Mouse (Mus musculus): Measurements from ENCODE around the gene Tmem269. TPM values are rescaled to one million over a fixed set of nuclear protein-coding genes. Genes with fewer than 3 reads are reported as not detected.

The Tmem269 gene
- not detected in 2 replicates for polyA plus RNA-seq (2016; fragmentation: Nextera tagmentation; extraction: Ambion mirVana)

DNA sequence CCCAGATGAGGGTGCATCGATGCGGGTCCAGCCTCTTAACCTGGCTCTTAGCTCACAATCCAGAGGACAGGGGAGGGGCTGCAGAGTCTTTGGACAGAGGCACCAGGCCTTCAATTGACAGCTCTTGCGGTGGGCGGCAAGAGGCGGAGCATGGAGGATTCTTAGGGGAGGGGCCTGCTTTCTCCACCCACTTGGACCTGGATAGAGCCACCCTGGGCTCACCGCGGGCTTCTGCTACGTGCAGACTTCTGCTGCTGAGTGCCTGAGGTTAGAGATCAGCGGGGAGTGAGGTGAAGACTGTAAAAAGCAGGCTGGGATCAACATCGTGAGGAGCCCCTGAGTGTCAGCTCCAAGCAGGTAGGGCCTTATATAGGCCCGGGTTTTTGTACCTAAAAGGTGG lies at the start of gene Tmem269:
TSS of gene Tmem269 (minus strand) at position 49 of the 400 bp plus-strand sequence.
- WGBS = 10% methylated on average over 11 of the region's 11 CpGs
- H3K4me3 ChIP-seq = 0 out of 2 replicates have a peak within 1 kb of the TSS, but pooled peaks have one; percentile 3

DNA sequence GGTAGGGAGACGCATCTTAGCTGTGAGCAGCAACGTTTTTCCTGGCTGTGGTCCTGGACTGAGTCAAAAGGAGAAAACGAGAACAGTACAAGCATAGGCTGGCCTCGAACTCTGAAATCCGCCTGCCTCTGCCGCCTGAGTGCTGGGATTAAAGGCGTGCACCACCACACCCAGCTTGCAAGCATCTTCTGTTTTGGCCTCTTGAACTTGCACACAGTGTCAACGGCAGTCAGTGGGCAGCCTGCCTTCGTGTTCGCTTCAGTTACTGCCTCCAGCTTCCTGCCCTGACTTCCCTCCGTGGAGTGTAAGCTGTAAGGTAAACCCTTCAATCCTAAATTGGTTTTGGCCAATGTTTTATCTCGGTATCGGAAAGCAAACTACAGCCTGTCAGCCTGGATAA lies 48.6 kb upstream of the Tmem269 start:
- 81% methylated on average over 13 of the region's 13 CpGs for WGBS
- Histone ChIP-seq H3K4me3 (no peak overlapping the region), H3K4me1 (no peaks in the 10 kb centered on the region), H3K27ac (no peak overlapping the region), H3K36me3 (replicated peaks) (peaks cover 33% of the 10 kb centered on the region), H3K27me3 (ENCODE audit: poor library complexity, severe bottlenecking) (no peaks in the 10 kb centered on the region), H3K9me3 (no peaks in the 10 kb centered on the region)
- no peak for DNase-seq (ENCODE audit: extremely low spot score, low spot score)

More for the DNA sequence above, at the start of gene Tmem269:
- Histone ChIP-seq H3K36me3 (replicated peaks) (0 out of 2 replicates have a peak, but pooled peaks cover 3% of the 10 kb centered on the region), H3K4me1 (peaks cover 13% of the 10 kb centered on the region), H3K27ac (no peak within 1 kb of the TSS), H3K9me3 (no peaks in the 10 kb centered on the region), H3K27me3 (ENCODE audit: poor library complexity, severe bottlenecking) (peaks cover 4% of the 10 kb centered on the region; the same call in 1 of the 2 replicates)
- DNase-seq (ENCODE audit: extremely low spot score, low spot score) = no peak

DNA sequence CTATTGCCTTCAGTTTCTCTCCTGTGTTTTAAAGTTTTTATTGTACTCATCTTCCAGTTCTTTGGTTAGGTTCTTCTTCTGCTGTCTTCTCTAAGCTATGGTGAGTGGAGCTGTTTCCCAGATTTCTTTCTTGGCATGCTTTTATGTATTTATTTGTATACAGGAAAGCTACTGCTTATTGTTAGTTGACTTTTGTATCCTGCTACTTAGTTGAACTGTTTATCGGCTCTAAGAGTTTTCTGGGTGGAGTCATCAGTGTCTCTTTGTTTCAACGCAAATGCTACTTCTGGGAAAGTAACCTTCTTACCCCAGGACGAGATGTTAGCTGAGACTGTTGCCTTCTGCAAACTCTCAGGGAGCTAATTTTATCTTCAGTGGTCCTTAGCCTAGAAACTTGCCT lies 45.4 kb upstream of the Tmem269 start:
- Histone ChIP-seq H3K4me3 (no peak overlapping the region), H3K4me1 (peaks cover 7% of the 10 kb centered on the region), H3K27ac (no peak overlapping the region), H3K36me3 (replicated peaks) (0 out of 2 replicates have a peak, but pooled peaks cover 6% of the 10 kb centered on the region), H3K27me3 (ENCODE audit: poor library complexity, severe bottlenecking) (no peaks in the 10 kb centered on the region), H3K9me3 (no peaks in the 10 kb centered on the region)
- WGBS = 82% methylated on average over 3 of the region's 3 CpGs
- DNase-seq (ENCODE audit: extremely low spot score, low spot score) = no peak

DNA sequence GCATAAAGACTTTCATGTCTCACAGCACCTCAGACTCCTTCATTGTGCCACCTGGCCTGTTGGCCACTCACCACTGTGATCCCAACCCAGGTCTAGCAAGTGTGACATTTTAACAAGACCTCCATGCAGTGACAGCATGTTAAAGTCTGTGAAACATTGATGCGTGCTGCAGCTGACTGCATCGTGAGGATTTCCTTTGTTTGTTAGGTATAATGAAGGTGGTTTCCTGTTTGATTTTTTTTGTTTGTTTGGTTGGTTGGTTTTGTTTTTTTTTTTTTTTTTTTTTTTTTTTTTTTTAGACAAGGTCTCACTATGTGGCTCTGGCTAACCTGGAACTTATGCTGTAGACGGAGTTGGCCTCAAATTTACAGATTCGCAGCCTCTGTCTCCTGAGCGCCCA lies 44.5 kb upstream of the Tmem269 start:
- Histone ChIP-seq H3K36me3 (replicated peaks) (no peaks in the 10 kb centered on the region), H3K4me1 (peaks cover 10% of the 10 kb centered on the region), H3K27ac (no peak overlapping the region), H3K4me3 (no peak overlapping the region), H3K9me3 (no peaks in the 10 kb centered on the region), H3K27me3 (ENCODE audit: poor library complexity, severe bottlenecking) (no peaks in the 10 kb centered on the region)
- WGBS = 91% methylated on average over 5 of the region's 5 CpGs
- DNase-seq (ENCODE audit: extremely low spot score, low spot score) = no peak

DNA sequence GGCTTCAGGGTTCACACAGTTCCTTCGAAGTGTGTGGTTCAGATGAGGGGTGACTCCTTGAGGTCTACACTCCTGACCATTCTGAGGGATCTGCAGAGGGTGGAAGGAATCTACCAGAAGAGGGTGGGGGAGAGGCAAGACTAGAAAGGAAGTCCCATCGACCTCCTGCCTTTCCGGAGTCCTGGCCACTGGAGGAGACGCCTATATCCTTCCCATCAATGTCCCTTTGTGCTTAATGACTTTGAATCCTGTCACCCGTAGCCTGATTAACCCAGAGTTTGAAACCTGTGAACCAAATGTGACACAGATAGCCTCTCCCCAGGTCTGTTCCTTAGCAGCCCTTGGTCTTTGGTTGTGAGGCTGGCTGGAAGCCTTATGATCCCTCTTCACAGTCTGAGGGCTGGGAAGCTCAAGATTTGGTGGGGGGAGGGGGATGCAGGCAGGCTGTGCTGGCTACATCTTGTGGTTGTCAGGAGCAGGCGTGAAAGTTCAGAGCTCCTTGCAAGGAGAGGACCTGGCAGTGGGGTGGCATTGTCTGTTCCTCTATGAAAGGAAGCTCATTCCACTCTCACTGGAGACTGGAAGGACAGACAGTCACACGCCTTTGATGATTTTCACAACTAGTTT lies 43.2 kb upstream of the Tmem269 start:
- H3K27ac ChIP-seq = no peak overlapping the region; the same call in 1 of the 2 replicates
- WGBS = 61% methylated on average over 7 of the region's 7 CpGs
- no peak overlapping the region for H3K4me3 ChIP-seq
- H3K4me1 ChIP-seq = peaks cover 19% of the 10 kb centered on the region
- no peaks in the 10 kb centered on the region for H3K36me3 ChIP-seq (replicated peaks)
- DNase-seq (ENCODE audit: extremely low spot score, low spot score) = no peak
- H3K27me3 ChIP-seq (ENCODE audit: poor library complexity, severe bottlenecking) = no peaks in the 10 kb centered on the region
- H3K9me3 ChIP-seq = no peaks in the 10 kb centered on the region

DNA sequence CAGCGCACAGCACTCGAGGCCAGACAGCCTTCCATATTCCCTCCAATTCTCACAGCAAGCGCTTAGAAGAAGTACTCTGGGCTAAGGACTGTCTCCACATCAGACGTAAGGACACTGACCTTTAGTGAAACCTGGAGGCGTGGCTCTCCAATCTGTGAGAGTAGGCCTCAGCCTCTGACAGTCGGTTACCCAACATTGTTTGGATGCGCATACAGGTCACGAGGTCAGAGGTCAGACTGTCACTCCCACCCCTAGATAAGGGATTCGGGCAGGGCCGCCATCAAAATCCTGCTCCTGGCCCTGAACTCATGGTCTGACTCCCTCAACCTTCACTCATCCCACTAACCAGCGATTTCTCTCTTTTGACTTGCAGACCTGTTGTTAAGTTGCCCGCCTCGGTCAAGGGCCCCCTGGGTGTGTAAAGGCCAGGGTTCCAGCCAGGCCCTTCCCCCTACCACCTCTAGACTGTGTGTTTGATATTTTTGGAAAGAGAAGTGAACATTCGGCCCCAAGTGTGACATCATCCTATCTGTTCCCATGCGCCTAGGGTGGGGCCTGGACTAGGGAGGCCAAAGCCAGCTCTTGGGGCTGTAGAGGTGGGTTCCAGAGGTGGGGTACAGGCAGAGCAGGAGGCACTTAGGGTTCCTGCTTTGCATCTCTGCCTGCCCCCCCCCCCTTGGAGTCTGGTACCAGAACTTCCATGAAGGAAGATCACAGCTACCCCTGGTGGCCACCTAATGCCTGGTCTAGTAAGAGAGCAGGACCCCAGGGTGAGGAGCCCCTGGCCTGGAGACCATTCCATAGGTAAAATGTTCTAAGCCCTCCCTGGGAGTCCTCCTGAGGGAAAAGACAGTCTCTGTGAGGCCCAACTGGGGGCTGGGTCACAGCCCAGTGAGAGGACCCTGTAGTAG lies 41.6 kb upstream of the Tmem269 start:
- H3K4me3 ChIP-seq = no peak overlapping the region
- H3K4me1 ChIP-seq = peaks cover 33% of the 10 kb centered on the region
- no peak overlapping the region for H3K27ac ChIP-seq
- DNase-seq (ENCODE audit: extremely low spot score, low spot score) = no peak
- no peaks in the 10 kb centered on the region for H3K9me3 ChIP-seq
- H3K36me3 ChIP-seq (replicated peaks) = no peaks in the 10 kb centered on the region
- H3K27me3 ChIP-seq (ENCODE audit: poor library complexity, severe bottlenecking) = no peaks in the 10 kb centered on the region
- WGBS = 85% methylated on average over 15 of the region's 15 CpGs

DNA sequence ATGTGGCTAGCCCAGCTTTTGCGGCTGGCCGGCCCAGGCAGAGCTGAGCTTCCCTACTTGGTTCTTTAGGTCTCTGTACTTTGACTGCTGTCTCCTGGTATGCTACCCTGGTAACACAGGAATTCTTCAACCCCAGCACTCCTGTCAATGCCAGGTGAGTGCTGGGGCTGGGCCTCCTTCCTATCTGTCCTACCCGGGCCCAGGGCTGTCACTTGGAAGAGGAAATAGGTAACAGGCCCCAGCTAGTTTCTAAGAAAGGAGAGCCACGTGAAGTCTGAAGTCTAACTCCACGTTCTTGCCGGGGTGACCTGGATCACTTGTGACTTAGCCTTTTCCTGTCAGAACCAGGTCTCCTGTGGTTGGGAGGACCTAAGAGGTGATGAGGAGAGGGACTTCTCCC lies 39.1 kb upstream of the Tmem269 start:
- H3K27ac ChIP-seq = no peak overlapping the region
- H3K9me3 ChIP-seq = no peaks in the 10 kb centered on the region
- no peaks in the 10 kb centered on the region for H3K36me3 ChIP-seq (replicated peaks)
- H3K4me3 ChIP-seq = no peak overlapping the region
- peaks cover 45% of the 10 kb centered on the region for H3K4me1 ChIP-seq
- WGBS = 83% methylated on average over 6 of the region's 6 CpGs
- no peaks in the 10 kb centered on the region for H3K27me3 ChIP-seq (ENCODE audit: poor library complexity, severe bottlenecking)
- DNase-seq (ENCODE audit: extremely low spot score, low spot score) = no peak

DNA sequence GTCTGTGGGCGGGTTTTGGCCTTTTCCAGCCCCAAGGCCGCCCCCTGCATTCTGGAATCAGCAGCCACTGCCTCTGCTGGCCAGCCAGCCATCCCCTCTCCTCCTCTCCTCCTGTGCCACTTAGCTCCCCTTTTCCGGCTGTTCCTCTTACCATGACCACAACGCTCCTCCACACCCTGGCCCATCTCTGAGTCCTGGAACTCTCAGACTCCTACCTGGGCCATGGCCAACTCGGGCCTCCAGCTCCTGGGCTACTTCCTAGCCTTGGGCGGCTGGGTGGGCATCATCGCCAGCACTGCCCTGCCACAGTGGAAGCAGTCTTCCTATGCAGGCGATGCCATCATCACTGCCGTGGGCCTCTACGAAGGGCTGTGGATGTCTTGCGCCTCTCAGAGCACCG lies 37.3 kb upstream of the Tmem269 start, which contains the start of gene Cldn19:
TSS of gene Cldn19 (plus strand) at position 64 of the 400 bp plus-strand sequence.
- H3K9me3 ChIP-seq = no peaks in the 10 kb centered on the region
- 66% methylated on average over 12 of the region's 12 CpGs for WGBS
- H3K27ac ChIP-seq = peak within 1 kb of the TSS; percentile 79
- H3K27me3 ChIP-seq (ENCODE audit: poor library complexity, severe bottlenecking) = no peaks in the 10 kb centered on the region
- H3K4me3 ChIP-seq = no peak within 1 kb of the TSS
- H3K36me3 ChIP-seq (replicated peaks) = no peaks in the 10 kb centered on the region
- no peak for DNase-seq (ENCODE audit: extremely low spot score, low spot score)
- peaks cover 38% of the 10 kb centered on the region for H3K4me1 ChIP-seq

DNA sequence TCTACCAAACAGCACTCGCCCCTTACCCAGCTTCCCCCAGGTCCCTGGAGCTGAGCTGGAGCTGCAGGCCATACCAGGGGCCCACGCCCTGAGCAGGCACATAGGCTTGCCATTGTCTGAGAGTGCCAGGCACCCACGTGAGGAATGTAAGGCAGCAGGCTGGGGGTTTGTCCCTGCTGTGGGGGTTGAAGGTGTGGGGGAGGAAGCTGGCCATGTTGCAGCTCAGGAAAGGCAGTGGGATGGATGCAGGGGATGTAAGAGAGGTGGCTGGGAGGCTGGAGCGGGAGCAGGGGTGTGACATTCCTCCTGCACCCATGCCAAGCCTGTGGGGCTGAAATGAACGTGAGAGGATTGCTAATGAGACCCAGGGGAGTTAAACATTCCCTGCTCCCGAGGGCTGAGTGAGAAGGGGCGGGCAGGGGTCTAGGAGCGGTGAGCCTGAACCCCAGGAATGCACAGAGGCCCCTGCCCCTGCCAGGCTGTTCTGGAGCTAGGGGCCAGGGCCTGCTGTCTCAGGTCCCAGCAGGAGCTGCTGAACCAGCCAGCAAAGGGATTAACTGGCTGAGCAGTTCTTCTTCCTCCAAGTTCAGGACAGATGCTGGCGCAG lies 36.1 kb upstream of the Tmem269 start:
- no peaks in the 10 kb centered on the region for H3K9me3 ChIP-seq
- H3K4me3 ChIP-seq = 0 out of 2 replicates have a peak overlapping the region, but pooled peaks have one; percentile 9
- H3K36me3 ChIP-seq (replicated peaks) = no peaks in the 10 kb centered on the region
- peak overlapping the region; percentile 79 for H3K27ac ChIP-seq
- DNase-seq (ENCODE audit: extremely low spot score, low spot score) = no peak
- no peaks in the 10 kb centered on the region for H3K27me3 ChIP-seq (ENCODE audit: poor library complexity, severe bottlenecking)
- WGBS = 26% methylated on average over 9 of the region's 9 CpGs
- H3K4me1 ChIP-seq = peaks cover 38% of the 10 kb centered on the region

DNA sequence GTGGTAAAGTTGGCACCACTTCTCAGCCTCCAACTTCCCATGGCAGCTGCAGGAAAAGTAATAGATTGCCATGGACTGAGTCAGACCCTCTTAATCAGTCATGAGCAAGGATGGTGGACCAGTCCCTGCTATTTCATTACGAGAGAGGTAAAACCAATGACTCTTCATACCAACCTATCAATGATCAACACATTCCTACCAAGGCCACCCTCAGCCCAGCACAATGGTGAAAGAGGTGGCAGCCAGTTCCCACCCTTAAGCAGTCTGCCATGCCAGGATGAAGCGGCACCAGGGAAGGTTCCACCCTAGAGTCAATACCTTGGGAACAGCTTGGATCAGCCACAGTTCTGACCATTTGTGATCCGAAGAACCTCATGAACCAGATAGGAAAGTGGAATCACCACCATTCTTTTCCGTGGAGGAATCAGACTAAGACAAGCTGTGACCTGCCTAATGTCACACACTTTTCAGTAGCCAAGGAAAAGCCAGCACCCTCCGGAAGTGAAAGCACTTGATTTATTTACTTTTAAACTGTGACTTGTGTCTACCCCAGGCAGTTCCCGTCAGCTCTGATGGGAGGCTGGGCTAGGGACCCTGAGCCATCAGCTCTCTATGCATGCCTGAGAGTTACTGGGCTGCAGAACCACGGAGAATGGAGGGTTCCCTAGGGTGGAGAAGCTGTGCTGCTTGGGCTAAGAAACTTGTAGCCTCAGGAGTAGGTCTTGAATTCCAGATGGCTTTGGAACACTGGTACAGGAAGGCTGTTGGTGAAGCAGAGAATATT lies 34.2 kb upstream of the Tmem269 start:
- Histone ChIP-seq H3K9me3 (no peaks in the 10 kb centered on the region), H3K27ac (no peak overlapping the region), H3K27me3 (ENCODE audit: poor library complexity, severe bottlenecking) (no peaks in the 10 kb centered on the region), H3K36me3 (replicated peaks) (peaks cover 10% of the 10 kb centered on the region), H3K4me1 (peaks cover 44% of the 10 kb centered on the region), H3K4me3 (no peak overlapping the region)
- 83% methylated on average over 7 of the region's 7 CpGs for WGBS
- no peak for DNase-seq (ENCODE audit: extremely low spot score, low spot score)

DNA sequence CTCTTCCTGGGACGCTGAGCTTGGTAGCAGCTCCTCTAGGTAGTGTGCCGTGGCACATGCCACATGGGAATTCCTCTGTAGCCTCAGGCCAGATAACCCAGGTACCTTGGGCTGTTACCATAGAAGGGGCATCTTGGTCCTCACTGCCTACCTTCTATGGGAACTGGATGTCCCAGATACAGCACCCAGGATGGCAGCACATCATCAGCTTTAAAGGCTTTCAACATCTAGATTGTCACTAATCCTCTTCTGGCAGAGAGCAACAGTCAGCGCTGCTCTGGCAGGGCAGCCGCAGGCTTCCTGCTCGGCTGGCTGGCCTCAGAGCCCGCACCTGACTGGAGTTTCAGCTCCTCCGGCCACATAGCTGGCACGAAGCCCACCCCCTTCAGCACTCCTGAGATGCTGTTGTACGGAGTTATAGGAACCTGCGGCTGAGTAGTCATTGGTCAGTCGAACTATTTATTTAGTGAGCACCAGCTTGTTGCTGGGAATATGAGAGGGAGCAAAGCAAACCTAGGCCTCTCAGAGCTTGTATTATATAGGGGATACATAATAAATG lies 30.5 kb upstream of the Tmem269 start:
- Histone ChIP-seq H3K4me3 (no peak overlapping the region), H3K4me1 (peaks cover 17% of the 10 kb centered on the region), H3K9me3 (no peaks in the 10 kb centered on the region), H3K36me3 (replicated peaks) (peaks cover 45% of the 10 kb centered on the region), H3K27me3 (ENCODE audit: poor library complexity, severe bottlenecking) (no peaks in the 10 kb centered on the region), H3K27ac (no peak overlapping the region)
- 87% methylated on average over 11 of the region's 11 CpGs for WGBS
- no peak for DNase-seq (ENCODE audit: extremely low spot score, low spot score)

All from forebrain, embryonic 10.5 days (tissue).